In genomic region chrX:103732033-103732703, GRCm38 (mm10) we compare ENCODE assay signal across 19 mouse cellular contexts.
DNase-seq lines count a peak whose midpoint lies in the region; ATAC-seq and TF ChIP-seq lines count a peak whose summit lies in the region.
"Had no signal": no experiment of that assay in that cellular context is flagged by ENCODE, and none has a peak within 500 bp of the region (broad histone marks: within the 10 kb centered on the region; RNA-seq: fewer than 3 reads in every experiment).

No protein-coding gene starts in this region.

- H3K9ac ChIP-seq in liver, adult 2 months (ENCODE audit: low read depth, low read length): no peak overlapping the region
- H3K9ac ChIP-seq: hindbrain, embryonic 15.5 days; lung, embryonic 15.5 days; midbrain, embryonic 15.5 days had no signal

- H3K4me1 ChIP-seq in liver, adult 2 months (ENCODE audit: control insufficient read depth, insufficient read depth, low read length): peaks cover 28% of the 10 kb centered on the region
- H3K4me1 ChIP-seq: heart, embryonic 10.5 days; lung, embryonic 15.5 days; midbrain, embryonic 15.5 days had no signal

- no peaks in the 10 kb centered on the region; the same call in 1 of the 2 replicates for H3K79me2 ChIP-seq in liver, adult 2 months (ENCODE audit: control insufficient read depth, insufficient read depth, low read length)

- no peak for TF ChIP-seq CTCF in liver, adult 2 months (IDR thresholded peaks at IDR 0.05; ENCODE audit: low read depth, low read length)

- WGBS in liver, adult 2 months: 6% methylated on average over 4 of the region's 4 CpGs

- no peak for TF ChIP-seq POLR2A in liver, adult 2 months (IDR thresholded peaks at IDR 0.05; ENCODE audit: extremely low read depth, insufficient read depth, low read length)

- H3K36me3 ChIP-seq in liver, adult 2 months (ENCODE audit: control insufficient read depth, insufficient read depth, low read length): no peaks in the 10 kb centered on the region
- H3K36me3 ChIP-seq: heart, embryonic 10.5 days; hindbrain, embryonic 15.5 days; lung, embryonic 15.5 days; midbrain, embryonic 15.5 days had no signal

- DNase-seq in cerebellum, postnatal 10 days: peak; percentile 5 to 31
- peak; percentile 30 for DNase-seq in layer of hippocampus, adult 9-11 months
- DNase-seq in layer of hippocampus, postnatal 25 days (ENCODE audit: extremely low spot score in 1 of 2, low spot score in 1 of 2): no peak
- DNase-seq in liver, adult 2 months (ENCODE audit: extremely low read depth, low read depth, low spot score): peak; percentile 98
- DNase-seq in gastrocnemius, postnatal 25 days: no peak
- DNase-seq in Muller cell, postnatal 12 days (ENCODE audit: inconsistent ontology term): no peak
- no peak for DNase-seq in lung, postnatal 25 days (ENCODE audit: low spot score)
- DNase-seq: cerebellum, adult 11 months; cerebellum, postnatal 25 days; gastrocnemius, postnatal 36 days; heart, postnatal 10 days; thymus, postnatal 25 days had no signal

- ATAC-seq in cerebellum, adult (ENCODE audit: insufficient number of reproducible peaks, low FRiP score, low TSS enrichment): no peak
- ATAC-seq: intestine, embryonic 16.5 days; midbrain, embryonic 15.5 days had no signal

- no peak overlapping the region for H3K4me3 ChIP-seq in liver, adult 2 months (ENCODE audit: insufficient read depth, low read depth, low read length)
- H3K4me3 ChIP-seq: heart, embryonic 10.5 days; hindbrain, embryonic 15.5 days; lung, embryonic 15.5 days; midbrain, embryonic 15.5 days had no signal

- H3K27me3 ChIP-seq in liver, adult 2 months (ENCODE audit: control insufficient read depth, insufficient read depth, low read length): no peaks in the 10 kb centered on the region
- H3K27me3 ChIP-seq: CH12.LX had no signal

- peak overlapping the region; percentile 94 for H3K27ac ChIP-seq in liver, adult 2 months (replicated peaks; ENCODE audit: insufficient read depth, low read depth, low read length)
- H3K27ac ChIP-seq: heart, embryonic 10.5 days; hindbrain, embryonic 15.5 days; lung, embryonic 15.5 days; midbrain, embryonic 15.5 days had no signal

Comparison
In these comparisons a context has a peak if more than half of its experiments do, and no peak if none do; other contexts are left out.
1. DNase-seq: peak in cerebellum, postnatal 10 days (2 of 2), layer of hippocampus, adult 9-11 months (single experiment) and liver, adult 2 months (single experiment); none in layer of hippocampus, postnatal 25 days (0 of 2), gastrocnemius, postnatal 25 days (single experiment), Muller cell, postnatal 12 days (single experiment) and lung, postnatal 25 days (single experiment).